Mouse (Mus musculus) megakaryocyte-erythroid progenitor cell, adult 5-6 weeks (primary cell): ENCODE measurements around the gene Slc4a8. TPM values are rescaled to one million over a fixed set of nuclear protein-coding genes. Genes with fewer than 3 reads are reported as not detected.
"Not testable (repeated sequence)": the region's sequence is repeated elsewhere in the genome, so short reads cannot be mapped to it uniquely, and the experiment has no call there.

Experiments used
- ATAC-seq: replicated peaks from 2 replicates; pipeline ENCODE4 v1.8.0; 2016; ENCODE audit warnings: mild to moderate bottlenecking, inconsistent platforms; ENCODE audit not compliant: severe bottlenecking, poor library complexity, low FRiP score, low TSS enrichment
- total RNA-seq, 2 experiments: library from RNA; stranded (forward) in 1 of 2; stranded (reverse) in 1 of 2; fragments of 200-1000, 215-1000 nt in 1 of 2; fragments of >200 nt in 1 of 2; fragmentation: Nextera tagmentation in 1 of 2; gene quantifications; 2 replicates each; pipeline ENCODE4 v1.2.3; 2014 to 2017

Gene Slc4a8
- total RNA-seq, 2 experiments from 2014 or later, result 0.26 to 0.33 TPM

GRCm38 (mm10) chr15:100766826-100767225 is 5.3 kb downstream of the Slc4a8 start:
- no peak for ATAC-seq

GRCm38 (mm10) chr15:100767851-100768250 is 6.3 kb downstream of the Slc4a8 start:
- ATAC-seq, result no peak

GRCm38 (mm10) chr15:100769023-100769422 is 7.5 kb downstream of the Slc4a8 start:
- not testable (repeated sequence) for ATAC-seq

- ATAC-seq, result no peak
Observed at GRCm38 (mm10) chr15:100770338-100770737, 8.8 kb downstream of the Slc4a8 start.

- no peak for ATAC-seq
Observed at GRCm38 (mm10) chr15:100772685-100773084, 11.1 kb downstream of the Slc4a8 start.

GRCm38 (mm10) chr15:100773859-100774258 is 12.3 kb downstream of the Slc4a8 start:
- not testable (repeated sequence) for ATAC-seq

- ATAC-seq, result no peak
Observed at GRCm38 (mm10) chr15:100775189-100776166, 13.9 kb downstream of the Slc4a8 start.

GRCm38 (mm10) chr15:100776424-100776823 is 14.9 kb downstream of the Slc4a8 start:
- ATAC-seq, result no peak

GRCm38 (mm10) chr15:100777020-100778016 is 15.8 kb downstream of the Slc4a8 start:
- no peak for ATAC-seq

GRCm38 (mm10) chr15:100779896-100780295 is 18.3 kb downstream of the Slc4a8 start:
- ATAC-seq, result no peak

- ATAC-seq, result no peak
Observed at GRCm38 (mm10) chr15:100783244-100783987, 21.9 kb downstream of the Slc4a8 start.

GRCm38 (mm10) chr15:100790219-100790618 is 28.7 kb downstream of the Slc4a8 start:
- ATAC-seq, result no peak

GRCm38 (mm10) chr15:100792324-100792723 is 30.8 kb downstream of the Slc4a8 start:
- ATAC-seq, result no peak

- ATAC-seq, result no peak
Observed at GRCm38 (mm10) chr15:100800914-100801313, 39.4 kb downstream of the Slc4a8 start.

GRCm38 (mm10) chr15:100808062-100808461 is 46.5 kb downstream of the Slc4a8 start:
- no peak for ATAC-seq

- ATAC-seq, result no peak
Observed at GRCm38 (mm10) chr15:100808484-100808883, 46.9 kb downstream of the Slc4a8 start.

GRCm38 (mm10) chr15:100810243-100810642 is 48.7 kb downstream of the Slc4a8 start:
- no peak for ATAC-seq

GRCm38 (mm10) chr15:100813501-100813900 is 52.0 kb downstream of the Slc4a8 start:
- no peak for ATAC-seq

- no peak for ATAC-seq
Observed at GRCm38 (mm10) chr15:100814066-100814465, 52.5 kb downstream of the Slc4a8 start.
